Mouse (Mus musculus) midbrain, embryonic 15.5 days (tissue): Measurements from ENCODE around the gene H1foo. TPM values are rescaled to one million over a fixed set of nuclear protein-coding genes. Genes with fewer than 3 reads are reported as not detected.

ENCODE experiments used
- ATAC-seq: fragments of 200-750 bp; cut with Nextera tagmentation; replicated peaks from 2 replicates; pipeline ENCODE4 v1.8.0; 2017; ENCODE audit warnings: moderate TSS enrichment
- H3K27ac ChIP-seq: fragments of 300-500 bp; sonication (generic); 2 replicates; pipeline ENCODE4 v1.5.1; 2015; ENCODE audit warnings: mild to moderate bottlenecking, inconsistent platforms
- H3K27me3 ChIP-seq: fragments of 300-500 bp; sonication (generic); replicated peaks from 2 replicates; pipeline ENCODE4 v1.6.1; 2015; ENCODE audit warnings: inconsistent platforms
- H3K36me3 ChIP-seq: fragments of 300-500 bp; sonication (generic); replicated peaks from 2 replicates; pipeline ENCODE4 v1.6.1; 2015; ENCODE audit warnings: inconsistent platforms
- H3K4me1 ChIP-seq: fragments of 300-500 bp; sonication (generic); 2 replicates; pipeline ENCODE4 v1.6.1; 2015; ENCODE audit warnings: inconsistent platforms
- H3K4me2 ChIP-seq: fragments of 300-500 bp; sonication (generic); 2 replicates; pipeline ENCODE4 v1.6.1; 2015; ENCODE audit warnings: inconsistent platforms, mild to moderate bottlenecking, moderate library complexity
- H3K4me3 ChIP-seq: fragments of 300-500 bp; sonication (generic); 2 replicates; pipeline ENCODE4 v1.5.1; 2015; ENCODE audit warnings: mild to moderate bottlenecking, inconsistent platforms
- H3K9ac ChIP-seq: fragments of 300-500 bp; sonication (generic); 2 replicates; pipeline ENCODE4 v1.6.1; 2015; ENCODE audit warnings: mild to moderate bottlenecking, inconsistent platforms
- H3K9me3 ChIP-seq: fragments of 300-500 bp; sonication (generic); 2 replicates; pipeline ENCODE4 v1.6.1; 2016; ENCODE audit warnings: inconsistent platforms
- WGBS: fragments of 180-500 bp; shearing (Covaris S2); methylation state at CpG from one replicate; pipeline ENCODE4 v1.1.7; 2015; ENCODE audit warnings: mixed read lengths; 5-methylcytosine and 5-hydroxymethylcytosine counted together
- polyA plus RNA-seq: library from polyadenylated mRNA; unstranded; fragments of >200 nt; fragmentation: Nextera tagmentation; extraction: Ambion mirVana; gene quantifications from 2 replicates; pipeline ENCODE4 v1.2.1, GENCODE M21; 2015

Gene H1foo
- polyA plus RNA-seq, 1 experiment from 2014 or later: not detected

- no peak for ATAC-seq
- Histone ChIP-seq H3K27me3 (peaks cover 47% of the 10 kb centered on the region), H3K4me3 (0 out of 2 replicates have a peak overlapping the region, but pooled peaks have one; percentile 2), H3K9me3 (no peaks in the 10 kb centered on the region), H3K9ac (no peak overlapping the region), H3K4me1 (peaks cover 24% of the 10 kb centered on the region), H3K27ac (no peak overlapping the region), H3K36me3 (no peaks in the 10 kb centered on the region), H3K4me2 (peak overlapping the region; percentile 6; the same call in 1 of the 2 replicates)
- 35% methylated on average over 10 of the region's 10 CpGs for WGBS
Observed at GRCm38 (mm10) chr6:115991881-115992620, 47.3 kb downstream of the H1foo start.

- ATAC-seq: no peak
- no peak overlapping the region; the same call in 1 of the 2 replicates for H3K9ac ChIP-seq
- no peaks in the 10 kb centered on the region for H3K36me3 ChIP-seq
- peak overlapping the region; percentile 51 for H3K4me3 ChIP-seq
- H3K9me3 ChIP-seq: no peaks in the 10 kb centered on the region
- H3K4me2 ChIP-seq: peak overlapping the region; percentile 88
- H3K27me3 ChIP-seq: peaks cover 47% of the 10 kb centered on the region
- 45% methylated on average over 6 of the region's 6 CpGs for WGBS
- peaks cover 21% of the 10 kb centered on the region for H3K4me1 ChIP-seq
- H3K27ac ChIP-seq: no peak overlapping the region
Observed at GRCm38 (mm10) chr6:115992981-115993380, 48.2 kb downstream of the H1foo start.

GRCm38 (mm10) chr6:115993463-115994145 is 48.9 kb downstream of the H1foo start:
- Histone ChIP-seq H3K36me3 (no peaks in the 10 kb centered on the region), H3K4me1 (peaks cover 21% of the 10 kb centered on the region), H3K4me3 (peak overlapping the region; percentile 51), H3K27me3 (peaks cover 47% of the 10 kb centered on the region), H3K27ac (no peak overlapping the region), H3K9me3 (no peaks in the 10 kb centered on the region), H3K9ac (peak overlapping the region; percentile 33; the same call in 1 of the 2 replicates), H3K4me2 (peak overlapping the region; percentile 88)
- WGBS: 1% methylated on average over 86 of the region's 86 CpGs
- ATAC-seq: peak; percentile 40; the same call in 1 of the 2 replicates

GRCm38 (mm10) chr6:115994146-115994876 is 49.6 kb downstream of the H1foo start:
- H3K4me3 ChIP-seq: peak overlapping the region; percentile 51
- H3K36me3 ChIP-seq: no peaks in the 10 kb centered on the region
- H3K4me1 ChIP-seq: peaks cover 21% of the 10 kb centered on the region
- ATAC-seq: no peak
- H3K27me3 ChIP-seq: peaks cover 47% of the 10 kb centered on the region
- no peak overlapping the region for H3K27ac ChIP-seq
- no peaks in the 10 kb centered on the region for H3K9me3 ChIP-seq
- under 1% methylated on average over 85 of the region's 93 CpGs for WGBS
- peak overlapping the region; percentile 33 for H3K9ac ChIP-seq
- peak overlapping the region; percentile 88 for H3K4me2 ChIP-seq

GRCm38 (mm10) chr6:115994877-115995520 is 50.3 kb downstream of the H1foo start, which contains the start of gene Plxnd1:
TSS of gene Plxnd1 (minus strand) at chr6:115995005.
- Histone ChIP-seq H3K4me1 (peaks cover 21% of the 10 kb centered on the region), H3K9ac (peak within 1 kb of the TSS; percentile 33), H3K36me3 (no peaks in the 10 kb centered on the region), H3K27ac (peak within 1 kb of the TSS; percentile 34), H3K4me3 (peak within 1 kb of the TSS; percentile 51), H3K27me3 (peaks cover 44% of the 10 kb centered on the region), H3K9me3 (no peaks in the 10 kb centered on the region), H3K4me2 (peak within 1 kb of the TSS; percentile 88)
- WGBS: under 1% methylated on average over 47 of the region's 51 CpGs
- no peak; the same call in 1 of the 2 replicates for ATAC-seq

GRCm38 (mm10) chr6:115995531-115995941 is 50.8 kb downstream of the H1foo start:
- Histone ChIP-seq H3K4me3 (no peak overlapping the region), H3K4me2 (peak overlapping the region; percentile 88; the same call in 1 of the 2 replicates), H3K9me3 (no peaks in the 10 kb centered on the region), H3K36me3 (no peaks in the 10 kb centered on the region), H3K27ac (peak overlapping the region; percentile 14; the same call in 1 of the 2 replicates), H3K4me1 (peaks cover 21% of the 10 kb centered on the region), H3K27me3 (peaks cover 44% of the 10 kb centered on the region), H3K9ac (no peak overlapping the region)
- WGBS: 54% methylated on average over 4 of the region's 4 CpGs
- no peak for ATAC-seq

GRCm38 (mm10) chr6:115996171-115996851 is 51.6 kb downstream of the H1foo start:
- no peak for ATAC-seq

GRCm38 (mm10) chr6:115997726-115998311 is 53.1 kb downstream of the H1foo start:
- 24% methylated on average over 3 of the region's 3 CpGs for WGBS
- no peak overlapping the region for H3K4me2 ChIP-seq
- H3K27me3 ChIP-seq: peaks cover 25% of the 10 kb centered on the region
- H3K9me3 ChIP-seq: no peaks in the 10 kb centered on the region
- peaks cover 21% of the 10 kb centered on the region for H3K4me1 ChIP-seq
- no peak overlapping the region for H3K27ac ChIP-seq
- no peak for ATAC-seq
- no peaks in the 10 kb centered on the region for H3K36me3 ChIP-seq
- H3K9ac ChIP-seq: no peak overlapping the region
- H3K4me3 ChIP-seq: no peak overlapping the region

More at GRCm38 (mm10) chr6:115996171-115996851, 51.6 kb downstream of the H1foo start:
- no peak overlapping the region for H3K9ac ChIP-seq
- H3K4me2 ChIP-seq: no peak overlapping the region
- peaks cover 40% of the 10 kb centered on the region for H3K27me3 ChIP-seq
- no peaks in the 10 kb centered on the region for H3K36me3 ChIP-seq
- H3K27ac ChIP-seq: peak overlapping the region; percentile 51
- no peak overlapping the region for H3K4me3 ChIP-seq
- peaks cover 21% of the 10 kb centered on the region for H3K4me1 ChIP-seq
- H3K9me3 ChIP-seq: no peaks in the 10 kb centered on the region
- WGBS: 32% methylated on average over 6 of the region's 6 CpGs

- Histone ChIP-seq H3K27ac (no peak overlapping the region), H3K36me3 (no peaks in the 10 kb centered on the region), H3K9ac (no peak overlapping the region), H3K4me2 (no peak overlapping the region), H3K4me3 (no peak overlapping the region), H3K4me1 (peaks cover 13% of the 10 kb centered on the region), H3K27me3 (peaks cover 15% of the 10 kb centered on the region), H3K9me3 (no peaks in the 10 kb centered on the region)
- WGBS: 82% methylated on average over 7 of the region's 7 CpGs
- ATAC-seq: no peak
Observed at GRCm38 (mm10) chr6:115998758-115999157, 54.0 kb downstream of the H1foo start.

- Histone ChIP-seq H3K4me3 (no peak overlapping the region), H3K4me1 (peaks cover 8% of the 10 kb centered on the region), H3K4me2 (no peak overlapping the region), H3K27ac (no peak overlapping the region), H3K9ac (no peak overlapping the region), H3K36me3 (no peaks in the 10 kb centered on the region), H3K27me3 (peaks cover 11% of the 10 kb centered on the region), H3K9me3 (no peaks in the 10 kb centered on the region)
- ATAC-seq: no peak
- WGBS: 81% methylated on average over 2 of the region's 2 CpGs
Observed at GRCm38 (mm10) chr6:115999227-115999626, 54.5 kb downstream of the H1foo start.
